Mouse (Mus musculus) lung, postnatal 0 days (tissue): ENCODE measurements around the gene Zfp710. TPM values are rescaled to one million over a fixed set of nuclear protein-coding genes. Genes with fewer than 3 reads are reported as not detected.
A peak's percentile ranks its signal among the peaks of the same experiment; 100 is the strongest.

Source experiments
- ATAC-seq: fragments of 200-750 bp; cut with Nextera tagmentation; 2 replicates; pipeline ENCODE4 v1.8.0; 2017; ENCODE audit warnings: moderate library complexity
- DNase-seq: peaks from one replicate; pipeline ENCODE4 v3.0.0-alpha.2; 2016; ENCODE audit warnings: low spot score
- H3K27ac ChIP-seq: fragments of 300-500 bp; sonication (generic); 2 replicates; pipeline ENCODE4 v1.5.1; 2014; ENCODE audit warnings: antibody characterized with exemption, mild to moderate bottlenecking, low read length, mixed read lengths
- H3K27me3 ChIP-seq: fragments of 300-500 bp; sonication (generic); replicated peaks from 2 replicates; pipeline ENCODE4 v1.6.1; 2014; ENCODE audit warnings: low read length, mixed read lengths; ENCODE audit not compliant: insufficient read depth
- H3K36me3 ChIP-seq: fragments of 300-500 bp; sonication (generic); 2 replicates; pipeline ENCODE4 v1.6.1; 2014; ENCODE audit warnings: low read length, mixed read lengths; ENCODE audit not compliant: insufficient read depth
- H3K4me1 ChIP-seq: fragments of 300-500 bp; sonication (generic); 2 replicates; pipeline ENCODE4 v1.6.1; 2014; ENCODE audit warnings: antibody characterized with exemption, low read depth, low read length, mixed read lengths; ENCODE audit not compliant: insufficient read depth
- H3K4me2 ChIP-seq: fragments of 300-500 bp; sonication (generic); replicated peaks from 2 replicates; pipeline ENCODE4 v1.6.1; 2014; ENCODE audit warnings: low read depth, mild to moderate bottlenecking, low read length, moderate library complexity, mixed read lengths
- H3K4me3 ChIP-seq: fragments of 300-500 bp; sonication (generic); 2 replicates; pipeline ENCODE4 v1.5.1; 2014; ENCODE audit warnings: low read depth, low read length
- H3K9ac ChIP-seq: fragments of 300-500 bp; sonication (generic); replicated peaks from 2 replicates; pipeline ENCODE4 v1.6.1; 2014; ENCODE audit warnings: low read depth, mild to moderate bottlenecking
- H3K9me3 ChIP-seq: fragments of 300-500 bp; sonication (generic); 2 replicates; pipeline ENCODE4 v1.6.1; 2016; ENCODE audit warnings: low read length, mixed read lengths
- CTCF ChIP-seq: IDR thresholded peaks from 2 replicates; pipeline ENCODE4 v1.5.1; 2016; ENCODE audit warnings: antibody characterized with exemption, mild to moderate bottlenecking
- EP300 ChIP-seq: IDR thresholded peaks from 2 replicates; pipeline ENCODE4 v1.6.1; 2016; ENCODE audit warnings: antibody characterized with exemption, mild to moderate bottlenecking, control low read depth
- WGBS: fragments of 180-500 bp; shearing (Covaris S2); extraction: QIAGEN DNeasy Blood & Tissue Kit; methylation state at CpG from one replicate; pipeline ENCODE4 v1.1.7; 2014; 5-methylcytosine and 5-hydroxymethylcytosine counted together
- polyA plus RNA-seq: library from polyadenylated mRNA; unstranded; fragments of >200 nt; fragmentation: Nextera tagmentation; extraction: Ambion mirVana; gene quantifications from 2 replicates; pipeline ENCODE4 v1.2.1, GENCODE M21; 2015

The Zfp710 gene
- polyA plus RNA-seq, 1 experiment from 2014 or later: 11.1 TPM

GRCm38 (mm10) chr7:80052261-80052660 is 27.6 kb downstream of the Zfp710 start:
- ATAC-seq (peak; percentile 65), DNase-seq (peak; percentile 92)
- Histone ChIP-seq H3K27ac (peak overlapping the region; percentile 63), H3K4me3 (no peak overlapping the region), H3K36me3 (no peaks in the 10 kb centered on the region), H3K27me3 (no peaks in the 10 kb centered on the region), H3K4me1 (peaks cover 24% of the 10 kb centered on the region; the same call in 1 of the 2 replicates), H3K9ac (no peak overlapping the region), H3K9me3 (no peaks in the 10 kb centered on the region), H3K4me2 (peak overlapping the region; percentile 20; the same call in 1 of the 2 replicates)
- TF ChIP-seq EP300: no peak
- TF ChIP-seq CTCF: no peak
- 7% methylated on average over 11 of the region's 11 CpGs for WGBS

- TF ChIP-seq EP300 (no peak), CTCF (peak; percentile 31)
- no peaks in the 10 kb centered on the region for H3K36me3 ChIP-seq
- H3K27me3 ChIP-seq: no peaks in the 10 kb centered on the region
- H3K27ac ChIP-seq: peak overlapping the region; percentile 63
- no peak overlapping the region for H3K4me3 ChIP-seq
- ATAC-seq (no peak), DNase-seq (peak; percentile 44)
- H3K4me2 ChIP-seq: no peak overlapping the region
- no peaks in the 10 kb centered on the region for H3K9me3 ChIP-seq
- 68% methylated on average over 9 of the region's 9 CpGs for WGBS
- H3K9ac ChIP-seq: no peak overlapping the region
- H3K4me1 ChIP-seq: peaks cover 32% of the 10 kb centered on the region; the same call in 1 of the 2 replicates
These were observed 28.5 kb downstream of the Zfp710 start for GRCm38 (mm10) chr7:80053147-80053546.

GRCm38 (mm10) chr7:80055781-80056180 is 31.2 kb downstream of the Zfp710 start:
- Histone ChIP-seq H3K9me3 (no peaks in the 10 kb centered on the region), H3K4me1 (peaks cover 47% of the 10 kb centered on the region; the same call in 1 of the 2 replicates), H3K36me3 (no peaks in the 10 kb centered on the region), H3K4me2 (no peak overlapping the region), H3K4me3 (no peak overlapping the region), H3K27ac (peak overlapping the region; percentile 91), H3K9ac (no peak overlapping the region), H3K27me3 (no peaks in the 10 kb centered on the region)
- WGBS: 35% methylated on average over 12 of the region's 12 CpGs
- DNase-seq: peak; percentile 60
- no peak for ATAC-seq
- TF ChIP-seq CTCF (no peak), EP300 (no peak)

GRCm38 (mm10) chr7:80057002-80057691 is 32.5 kb downstream of the Zfp710 start:
- Histone ChIP-seq H3K4me3 (no peak overlapping the region), H3K9ac (no peak overlapping the region), H3K4me2 (0 out of 2 replicates have a peak overlapping the region, but pooled peaks have one; percentile 21), H3K27me3 (no peaks in the 10 kb centered on the region), H3K36me3 (no peaks in the 10 kb centered on the region), H3K9me3 (no peaks in the 10 kb centered on the region), H3K27ac (peak overlapping the region; percentile 91), H3K4me1 (peaks cover 43% of the 10 kb centered on the region; the same call in 1 of the 2 replicates)
- TF ChIP-seq CTCF (no peak), EP300 (no peak)
- ATAC-seq (peak; percentile 84), DNase-seq (peak; percentile 91)
- WGBS: 35% methylated on average over 4 of the region's 4 CpGs

GRCm38 (mm10) chr7:80057781-80058180 is 33.2 kb downstream of the Zfp710 start:
- H3K36me3 ChIP-seq: no peaks in the 10 kb centered on the region
- H3K9me3 ChIP-seq: no peaks in the 10 kb centered on the region
- H3K27me3 ChIP-seq: no peaks in the 10 kb centered on the region
- peak overlapping the region; percentile 91 for H3K27ac ChIP-seq
- no peak overlapping the region; the same call in 1 of the 2 replicates for H3K9ac ChIP-seq
- TF ChIP-seq CTCF (no peak; the same call in 1 of the 2 replicates), EP300 (no peak)
- peak overlapping the region; percentile 21 for H3K4me2 ChIP-seq
- WGBS: 32% methylated on average over 14 of the region's 14 CpGs
- DNase-seq: no peak
- ATAC-seq: no peak
- no peak overlapping the region for H3K4me3 ChIP-seq
- peaks cover 39% of the 10 kb centered on the region; the same call in 1 of the 2 replicates for H3K4me1 ChIP-seq

- no peaks in the 10 kb centered on the region for H3K9me3 ChIP-seq
- TF ChIP-seq EP300 (peak; percentile 87), CTCF (no peak)
- H3K4me1 ChIP-seq: peaks cover 32% of the 10 kb centered on the region; the same call in 1 of the 2 replicates
- no peaks in the 10 kb centered on the region for H3K27me3 ChIP-seq
- no peak overlapping the region for H3K4me3 ChIP-seq
- H3K36me3 ChIP-seq: no peaks in the 10 kb centered on the region
- DNase-seq (peak; percentile 87), ATAC-seq (peak; percentile 67)
- WGBS: 30% methylated on average over 4 of the region's 4 CpGs
- H3K4me2 ChIP-seq: no peak overlapping the region; the same call in 1 of the 2 replicates
- no peak overlapping the region for H3K9ac ChIP-seq
- peak overlapping the region; percentile 91 for H3K27ac ChIP-seq
These were observed 33.9 kb downstream of the Zfp710 start for GRCm38 (mm10) chr7:80058405-80059063.
